Mouse (Mus musculus) forebrain, embryonic 16.5 days (tissue): Measurements from ENCODE around the gene 1700093K21Rik. TPM values are rescaled to one million over a fixed set of nuclear protein-coding genes. Genes with fewer than 3 reads are reported as not detected.
A peak's percentile ranks its signal among the peaks of the same experiment; 100 is the strongest.
"Not testable (repeated sequence)": the region's sequence is repeated elsewhere in the genome, so short reads cannot be mapped to it uniquely, and the experiment has no call there.

Source experiments
- ATAC-seq: fragments of 200-750 bp; cut with Nextera tagmentation; 2 replicates; pipeline ENCODE4 v1.8.0; 2017; ENCODE audit warnings: mild to moderate bottlenecking, moderate library complexity
- H3K27ac ChIP-seq: fragments of 300-500 bp; sonication (generic); 2 replicates; pipeline ENCODE4 v1.5.1; 2014; ENCODE audit warnings: low read length, control low read depth
- H3K27me3 ChIP-seq: fragments of 300-500 bp; sonication (generic); replicated peaks from 2 replicates; pipeline ENCODE4 v1.6.1; 2014; ENCODE audit warnings: low read length; ENCODE audit not compliant: control insufficient read depth, insufficient read depth
- H3K36me3 ChIP-seq: fragments of 300-500 bp; sonication (generic); 2 replicates; pipeline ENCODE4 v1.6.1; 2014; ENCODE audit not compliant: control insufficient read depth, insufficient read depth
- H3K4me1 ChIP-seq: fragments of 300-500 bp; sonication (generic); replicated peaks from 2 replicates; pipeline ENCODE4 v1.6.1; 2014; ENCODE audit warnings: low read length; ENCODE audit not compliant: control insufficient read depth, insufficient read depth
- H3K4me2 ChIP-seq: fragments of 300-500 bp; sonication (generic); 2 replicates; pipeline ENCODE4 v1.6.1; 2014; ENCODE audit warnings: mild to moderate bottlenecking, low read length, control low read depth
- H3K4me3 ChIP-seq: fragments of 300-500 bp; sonication (generic); replicated peaks from 2 replicates; pipeline ENCODE4 v1.5.1; 2014; ENCODE audit warnings: mild to moderate bottlenecking, low read length, control low read depth
- H3K9ac ChIP-seq: fragments of 300-500 bp; sonication (generic); replicated peaks from 2 replicates; pipeline ENCODE4 v1.6.1; 2014; ENCODE audit warnings: low read depth, low read length, control low read depth
- H3K9me3 ChIP-seq: fragments of 300-500 bp; sonication (generic); 2 replicates; pipeline ENCODE4 v1.6.1; 2016; ENCODE audit warnings: low read length; ENCODE audit not compliant: control insufficient read depth
- WGBS: fragments of 180-500 bp; shearing (Covaris S2); extraction: QIAGEN DNeasy Blood & Tissue Kit; methylation state at CpG from one replicate; pipeline ENCODE4 v1.1.7; 2014; 5-methylcytosine and 5-hydroxymethylcytosine counted together
- polyA plus RNA-seq: library from polyadenylated mRNA; unstranded; fragments of >200 nt; fragmentation: Nextera tagmentation; extraction: Ambion mirVana; gene quantifications from 2 replicates; pipeline ENCODE4 v1.2.1, GENCODE M21; 2015

Gene 1700093K21Rik
- polyA plus RNA-seq: 0.30 and 0.35 TPM in 2 replicates

- 38% methylated on average over 5 of the region's 5 CpGs for WGBS
- no peak for ATAC-seq
- no peaks in the 10 kb centered on the region for H3K36me3 ChIP-seq
- no peak within 1 kb of the TSS for H3K4me2 ChIP-seq
- no peak within 1 kb of the TSS for H3K27ac ChIP-seq
- no peak within 1 kb of the TSS for H3K4me3 ChIP-seq
- H3K27me3 ChIP-seq: no peaks in the 10 kb centered on the region
- H3K9me3 ChIP-seq: no peaks in the 10 kb centered on the region
- no peak within 1 kb of the TSS for H3K9ac ChIP-seq
- H3K4me1 ChIP-seq: no peaks in the 10 kb centered on the region
Measured at GRCm38 (mm10) chr11:23520473-23521205, at the start of gene 1700093K21Rik. Gene 1700093K21Rik (minus strand): TSS chr11:23521155.

- H3K4me3 ChIP-seq: no peak overlapping the region
- H3K36me3 ChIP-seq: peaks cover 16% of the 10 kb centered on the region
- H3K27ac ChIP-seq: no peak overlapping the region
- WGBS: 93% methylated on average over 7 of the region's 7 CpGs
- H3K27me3 ChIP-seq: no peaks in the 10 kb centered on the region
- H3K4me1 ChIP-seq: no peaks in the 10 kb centered on the region
- H3K9ac ChIP-seq: no peak overlapping the region
- ATAC-seq: no peak
- no peak overlapping the region for H3K4me2 ChIP-seq
- H3K9me3 ChIP-seq: no peaks in the 10 kb centered on the region
Measured at GRCm38 (mm10) chr11:23570130-23570529, 49.2 kb upstream of the 1700093K21Rik start.

DNA sequence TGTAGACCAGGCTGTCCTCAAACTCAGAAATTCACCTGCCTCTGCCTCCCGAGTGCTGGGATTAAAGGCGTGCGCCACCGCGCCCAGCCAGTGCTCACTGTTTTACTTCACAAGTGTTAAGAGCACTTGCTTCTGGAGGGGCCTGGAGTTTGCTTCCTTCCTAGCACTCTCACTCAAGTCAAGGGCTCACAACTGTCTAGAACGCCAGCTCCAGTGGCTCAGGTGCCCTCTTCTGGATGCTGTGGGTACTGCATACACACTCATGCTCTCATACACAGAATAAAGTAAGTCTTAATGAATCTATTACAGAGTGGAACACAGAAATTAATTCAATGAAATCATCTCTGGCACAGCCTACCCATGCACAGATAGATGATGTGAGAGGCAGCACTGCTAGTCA, 44.8 kb upstream of the 1700093K21Rik start:
- H3K4me2 ChIP-seq: no peak overlapping the region
- 47% methylated on average over 6 of the region's 6 CpGs for WGBS
- no peak overlapping the region for H3K9ac ChIP-seq
- no peaks in the 10 kb centered on the region for H3K9me3 ChIP-seq
- H3K4me1 ChIP-seq: no peaks in the 10 kb centered on the region
- H3K36me3 ChIP-seq: peaks cover 8% of the 10 kb centered on the region
- H3K27me3 ChIP-seq: no peaks in the 10 kb centered on the region
- ATAC-seq: peak; percentile 72; the same call in 1 of the 2 replicates
- no peak overlapping the region for H3K27ac ChIP-seq
- no peak overlapping the region for H3K4me3 ChIP-seq

- Histone ChIP-seq H3K9ac (no peak overlapping the region), H3K27ac (no peak overlapping the region), H3K9me3 (no peaks in the 10 kb centered on the region), H3K4me3 (no peak overlapping the region), H3K27me3 (no peaks in the 10 kb centered on the region), H3K4me1 (no peaks in the 10 kb centered on the region), H3K4me2 (no peak overlapping the region), H3K36me3 (no peaks in the 10 kb centered on the region)
- ATAC-seq: no peak
- 67% methylated on average over 6 of the region's 6 CpGs for WGBS
Measured at GRCm38 (mm10) chr11:23557039-23557630, 36.2 kb upstream of the 1700093K21Rik start.

GRCm38 (mm10) chr11:23537446-23537845, 16.5 kb upstream of the 1700093K21Rik start:
- no peaks in the 10 kb centered on the region for H3K4me1 ChIP-seq
- H3K27me3 ChIP-seq: no peaks in the 10 kb centered on the region
- no peaks in the 10 kb centered on the region for H3K9me3 ChIP-seq
- 90% methylated on average over 2 of the region's 2 CpGs for WGBS
- no peak overlapping the region for H3K27ac ChIP-seq
- no peak overlapping the region for H3K4me3 ChIP-seq
- H3K36me3 ChIP-seq: no peaks in the 10 kb centered on the region
- no peak overlapping the region for H3K9ac ChIP-seq
- ATAC-seq: no peak
- H3K4me2 ChIP-seq: no peak overlapping the region

DNA sequence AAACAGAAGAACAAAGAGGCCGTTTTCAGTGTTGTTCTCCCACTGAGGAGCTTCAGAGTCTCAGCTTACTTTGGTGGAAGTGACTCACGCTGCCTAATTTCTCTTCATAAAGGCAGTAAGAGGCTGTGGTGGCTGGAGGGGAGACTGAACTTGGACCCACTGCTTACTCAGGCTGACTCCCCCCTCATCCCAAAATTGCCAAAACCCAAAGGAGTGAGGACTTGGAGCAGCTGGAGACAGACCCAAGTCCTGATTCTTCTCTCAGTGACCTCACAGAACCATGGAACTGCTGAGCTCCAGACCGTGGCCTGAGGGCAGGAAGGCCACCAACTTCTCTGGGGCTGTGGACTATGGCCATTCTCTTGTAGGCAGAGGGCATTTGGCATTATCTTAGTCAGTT, 2.0 kb downstream of the 1700093K21Rik start:
- no peak overlapping the region for H3K27ac ChIP-seq
- 60% methylated on average over 3 of the region's 3 CpGs for WGBS
- H3K4me2 ChIP-seq: no peak overlapping the region
- H3K9ac ChIP-seq: no peak overlapping the region
- ATAC-seq: no peak
- H3K36me3 ChIP-seq: no peaks in the 10 kb centered on the region
- H3K4me3 ChIP-seq: no peak overlapping the region
- H3K9me3 ChIP-seq: no peaks in the 10 kb centered on the region
- no peaks in the 10 kb centered on the region for H3K27me3 ChIP-seq
- H3K4me1 ChIP-seq: no peaks in the 10 kb centered on the region

- H3K4me3 ChIP-seq: no peak overlapping the region
- no peaks in the 10 kb centered on the region for H3K9me3 ChIP-seq
- H3K4me2 ChIP-seq: no peak overlapping the region
- H3K4me1 ChIP-seq: no peaks in the 10 kb centered on the region
- WGBS: 79% methylated on average over 2 of the region's 2 CpGs
- H3K27me3 ChIP-seq: no peaks in the 10 kb centered on the region
- ATAC-seq: no peak
- H3K9ac ChIP-seq: no peak overlapping the region
- H3K36me3 ChIP-seq: no peaks in the 10 kb centered on the region
- H3K27ac ChIP-seq: no peak overlapping the region
Measured at GRCm38 (mm10) chr11:23515315-23515714, 5.6 kb downstream of the 1700093K21Rik start.

- not testable (repeated sequence) for H3K4me1 ChIP-seq, H3K27me3 ChIP-seq, H3K9me3 ChIP-seq, H3K4me3 ChIP-seq, H3K36me3 ChIP-seq, H3K4me2 ChIP-seq, ATAC-seq, H3K27ac ChIP-seq, H3K9ac ChIP-seq
- WGBS: 64% methylated on average over 4 of the region's 4 CpGs
Measured at GRCm38 (mm10) chr11:23514785-23515184, 6.2 kb downstream of the 1700093K21Rik start.

DNA sequence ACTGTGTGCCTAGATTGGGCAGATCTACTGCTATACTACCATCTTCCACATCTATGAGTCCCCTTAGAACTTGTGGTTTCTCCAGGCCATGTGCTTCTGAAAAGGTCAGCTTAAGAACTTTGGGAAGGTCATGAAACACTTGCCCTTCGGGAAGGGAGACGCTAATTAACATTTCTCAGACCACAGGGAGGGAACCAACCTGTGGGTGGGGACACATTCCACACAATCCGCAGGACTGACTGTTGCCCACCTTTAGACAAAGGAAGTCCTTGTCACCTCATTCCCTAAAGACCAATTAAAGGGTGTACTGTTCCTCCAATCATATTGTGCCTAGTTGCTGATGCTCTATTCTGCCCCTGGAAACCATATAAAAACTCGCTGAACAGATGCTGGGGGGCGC, 16.2 kb downstream of the 1700093K21Rik start:
- H3K9ac ChIP-seq, ATAC-seq, H3K4me1 ChIP-seq, H3K36me3 ChIP-seq, H3K27me3 ChIP-seq, H3K27ac ChIP-seq, H3K9me3 ChIP-seq, H3K4me3 ChIP-seq, H3K4me2 ChIP-seq: not testable (repeated sequence)
- WGBS: 76% methylated on average over 5 of the region's 5 CpGs
